Mouse (Mus musculus) CH12.LX (cell line): ENCODE data around the gene Olfr874. TPM values are rescaled to one million over a fixed set of nuclear protein-coding genes. Genes with fewer than 3 reads are reported as not detected.
A peak's percentile ranks its signal among the peaks of the same experiment; 100 is the strongest.

Source experiments
- DNase-seq: peaks from one replicate; pipeline ENCODE4 v3.0.0-alpha.2; 2013; ENCODE audit errors: extremely low read depth
- H3K27ac ChIP-seq: 2 replicates; pipeline ENCODE4 v1.5.1; 2012; ENCODE audit warnings: low read depth, mild to moderate bottlenecking, control low read depth, moderate library complexity; ENCODE audit not compliant: insufficient read depth
- H3K27me3 ChIP-seq: replicated peaks from 2 replicates; pipeline ENCODE3; 2012; ENCODE audit warnings: inconsistent platforms
- H3K36me3 ChIP-seq, 2 experiments: replicated peaks in 1 of 2; 2 replicates each; pipeline versions ENCODE3 to v1.6.1; 2012; ENCODE audit warnings: inconsistent platforms in 1 of 2, low read length in 1 of 2, mild to moderate bottlenecking in 1 of 2, mixed read lengths in 1 of 2, moderate library complexity in 1 of 2; ENCODE audit not compliant: control insufficient read depth in 1 of 2, insufficient read depth in 1 of 2
- H3K4me1 ChIP-seq, 2 experiments: 2 replicates each; pipeline ENCODE4 v1.6.1; 2012; ENCODE audit warnings: inconsistent platforms in 1 of 2, moderate library complexity in 1 of 2; ENCODE audit not compliant: insufficient read depth in 2 of 2, control insufficient read depth in 1 of 2
- H3K4me2 ChIP-seq: 2 replicates; pipeline ENCODE4 v1.6.1; 2012; ENCODE audit warnings: low read depth, mild to moderate bottlenecking, control low read depth; ENCODE audit not compliant: poor library complexity, insufficient read depth, severe bottlenecking
- H3K4me3 ChIP-seq, 3 experiments: fragments of 150-350 bp in 1 of 3; sonication (generic) in 1 of 3; replicated peaks in 1 of 3; 2 replicates each; pipeline versions ENCODE3 to v1.5.1; 2011 to 2012; ENCODE audit warnings: low read depth in 2 of 3, low read length in 2 of 3, mild to moderate bottlenecking in 2 of 3, moderate library complexity in 2 of 3, control low read depth in 1 of 3, improper control_type of control experiment in 1 of 3, inconsistent platforms in 1 of 3, mixed read lengths in 1 of 3; ENCODE audit not compliant: poor library complexity in 1 of 3
- H3K79me2 ChIP-seq: replicated peaks from 2 replicates; pipeline ENCODE4 v1.6.1; 2012; ENCODE audit warnings: mild to moderate bottlenecking, moderate library complexity; ENCODE audit not compliant: control insufficient read depth, poor library complexity, insufficient read depth, severe bottlenecking; ENCODE audit errors: extremely low read depth
- H3K9ac ChIP-seq: 2 replicates; pipeline ENCODE4 v1.6.1; 2012; ENCODE audit warnings: low read depth, mild to moderate bottlenecking, control low read depth, moderate library complexity; ENCODE audit not compliant: insufficient read depth
- H3K9me3 ChIP-seq: replicated peaks from 2 replicates; pipeline ENCODE3; 2012; ENCODE audit warnings: low read length, inconsistent platforms, mixed read lengths
- BHLHE40 ChIP-seq: IDR thresholded peaks from 2 replicates; pipeline ENCODE4 v1.6.1; 2011; ENCODE audit warnings: mild to moderate bottlenecking, low read depth, low read length, improper control_type of control experiment
- CHD2 ChIP-seq: IDR thresholded peaks from 2 replicates; pipeline ENCODE4 v1.6.1; 2011; ENCODE audit warnings: low read length, improper control_type of control experiment
- CTCF ChIP-seq, 2 experiments: IDR thresholded peaks in 1 of 2; conservative IDR thresholded peaks in 1 of 2; 2 replicates each; pipeline ENCODE4 v1.5.1; 2011 to 2012; ENCODE audit warnings: low read depth in 2 of 2, low read length in 2 of 2, improper control_type of control experiment in 1 of 2, inconsistent platforms in 1 of 2, mild to moderate bottlenecking in 1 of 2, moderate library complexity in 1 of 2
- ELF1 ChIP-seq: IDR thresholded peaks from 2 replicates; pipeline ENCODE4 v1.6.1; 2014; ENCODE audit warnings: low read depth, mild to moderate bottlenecking, inconsistent platforms, low read length, improper control_type of control experiment
- EP300 ChIP-seq: IDR thresholded peaks from 2 replicates; pipeline ENCODE4 v1.6.1; 2011; ENCODE audit warnings: low read length, improper control_type of control experiment
- ETS1 ChIP-seq: conservative IDR thresholded peaks from 2 replicates; pipeline ENCODE4 v1.6.1; 2012; ENCODE audit warnings: low read depth, mild to moderate bottlenecking, inconsistent platforms, low read length, improper control_type of control experiment, moderate library complexity
- GABPA ChIP-seq: IDR thresholded peaks from 2 replicates; pipeline ENCODE4 v1.6.1; 2012; ENCODE audit warnings: low read depth, low read length, improper control_type of control experiment, inconsistent platforms; ENCODE audit not compliant: insufficient replicate concordance
- IRF4 ChIP-seq: IDR thresholded peaks from 2 replicates; pipeline ENCODE4 v1.6.1; 2014; ENCODE audit warnings: low read depth, mild to moderate bottlenecking, inconsistent platforms, low read length, improper control_type of control experiment
- JUND ChIP-seq: conservative IDR thresholded peaks from 2 replicates; pipeline ENCODE4 v1.6.1; 2011; ENCODE audit warnings: low read depth, low read length, improper control_type of control experiment
- KAT2A ChIP-seq: IDR thresholded peaks from 2 replicates; pipeline ENCODE4 v1.6.1; 2012; ENCODE audit warnings: low read length, improper control_type of control experiment, inconsistent platforms; ENCODE audit not compliant: insufficient replicate concordance
- MAZ ChIP-seq: IDR thresholded peaks from 2 replicates; pipeline ENCODE4 v1.6.1; 2012; ENCODE audit warnings: low read depth, mild to moderate bottlenecking, inconsistent platforms, low read length, improper control_type of control experiment, moderate library complexity
- MEF2A ChIP-seq: IDR thresholded peaks from 2 replicates; pipeline ENCODE4 v1.6.1; 2014; ENCODE audit warnings: low read depth, mild to moderate bottlenecking, inconsistent platforms, low read length, improper control_type of control experiment, borderline replicate concordance
- MXI1 ChIP-seq: IDR thresholded peaks from 2 replicates; pipeline ENCODE4 v1.6.1; 2011; ENCODE audit warnings: mild to moderate bottlenecking, low read depth, low read length, improper control_type of control experiment
- MYC ChIP-seq: IDR thresholded peaks from 2 replicates; pipeline ENCODE4 v1.6.1; 2011; ENCODE audit warnings: low read depth, mild to moderate bottlenecking, improper control_type of control experiment, low read length
- NRF1 ChIP-seq: IDR thresholded peaks from 2 replicates; pipeline ENCODE4 v1.6.1; 2014; ENCODE audit warnings: low read depth, mild to moderate bottlenecking, inconsistent platforms, low read length, improper control_type of control experiment, moderate library complexity
- PAX5 ChIP-seq: IDR thresholded peaks from 2 replicates; pipeline ENCODE4 v1.6.1; 2012; ENCODE audit warnings: low read length, inconsistent platforms, mixed read lengths
- RAD21 ChIP-seq: IDR thresholded peaks from 2 replicates; pipeline ENCODE4 v1.6.1; 2011; ENCODE audit warnings: low read depth, mild to moderate bottlenecking, low read length, improper control_type of control experiment, moderate library complexity
- RCOR1 ChIP-seq: conservative IDR thresholded peaks from 2 replicates; pipeline ENCODE4 v1.6.1; 2012; ENCODE audit warnings: low read depth, mild to moderate bottlenecking, inconsistent platforms, low read length, improper control_type of control experiment
- SIN3A ChIP-seq: IDR thresholded peaks from 2 replicates; pipeline ENCODE4 v1.6.1; 2012; ENCODE audit warnings: low read length, improper control_type of control experiment, inconsistent platforms
- SMC3 ChIP-seq: IDR thresholded peaks from 2 replicates; pipeline ENCODE4 v1.6.1; 2011; ENCODE audit warnings: low read depth, low read length, improper control_type of control experiment
- TCF12 ChIP-seq: IDR thresholded peaks from 2 replicates; pipeline ENCODE4 v1.6.1; 2014; ENCODE audit warnings: low read depth, mild to moderate bottlenecking, inconsistent platforms, low read length, improper control_type of control experiment
- USF1 ChIP-seq: IDR thresholded peaks from 2 replicates; pipeline ENCODE4 v1.6.1; 2014; ENCODE audit warnings: low read depth, mild to moderate bottlenecking, inconsistent platforms, low read length, improper control_type of control experiment
- USF2 ChIP-seq: conservative IDR thresholded peaks from 2 replicates; pipeline ENCODE4 v1.6.1; 2011; ENCODE audit warnings: low read depth, low read length, improper control_type of control experiment
- ZC3H11A ChIP-seq: IDR thresholded peaks from 2 replicates; pipeline ENCODE4 v1.6.1; 2012; ENCODE audit warnings: low read depth, mild to moderate bottlenecking, inconsistent platforms, low read length, improper control_type of control experiment
- ZKSCAN1 ChIP-seq: IDR thresholded peaks from 2 replicates; pipeline ENCODE4 v1.6.1; 2012; ENCODE audit warnings: low read depth, inconsistent platforms, low read length, improper control_type of control experiment, borderline replicate concordance
- ZNF384 ChIP-seq: IDR thresholded peaks from 2 replicates; pipeline ENCODE4 v1.6.1; 2012; ENCODE audit warnings: low read depth, low read length, improper control_type of control experiment, inconsistent platforms
- dilution Hi-C: fragments of 300-500 bp; cut with MboI; formaldehyde crosslinking; loops from 2 replicates; pipeline ENCODE4 v1.14.3; 2020; ENCODE audit warnings: low sequenced_read_pairs; ENCODE audit not compliant: extremely low pct_unique_long_range_greater_than_20kb, extremely low pct_ligation_motif_present
- in situ Hi-C: fragments of 300-500 bp; cut with MboI; formaldehyde crosslinking; loops from 3 replicates; pipeline ENCODE4 v1.14.3; 2019; ENCODE audit warnings: low sequenced_read_pairs, low pct_ligation_motif_present, low pct_unique_long_range_greater_than_20kb, mixed read lengths
- polyA plus RNA-seq: library from polyadenylated mRNA; unstranded; fragments of >175 nt; gene quantifications from 2 replicates; pipeline ENCODE4 v1.2.1, GENCODE M21; 2012; ENCODE audit warnings: low read depth; ENCODE audit not compliant: insufficient read length
- total RNA-seq, 2 experiments: library from RNA; depleted of rRNA; stranded (reverse); fragments of 300-350 nt in 1 of 2; fragments of >200 nt in 1 of 2; gene quantifications; 2 replicates each; pipeline ENCODE4 v1.2.3; 2012 to 2014

Olfr874 gene
- total and polyA plus RNA-seq, 3 experiments, result not detected

- Histone ChIP-seq H3K9ac (no peak overlapping the region), H3K79me2 (no peaks in the 10 kb centered on the region), H3K4me1 (no peaks in the 10 kb centered on the region), H3K27me3 (no peaks in the 10 kb centered on the region), H3K9me3 (no peaks in the 10 kb centered on the region), H3K4me2 (no peak overlapping the region), H3K27ac (no peak overlapping the region), H3K36me3 (no peaks in the 10 kb centered on the region), H3K4me3 (no peak overlapping the region)
- in situ Hi-C loops (loop anchor here (25.0 kb wide), 1 partner anchor 185 kb away; no protein-coding TSS in a partner anchor), dilution Hi-C loops (no loop called here)
- no peak for DNase-seq
- TF ChIP-seq KAT2A (no peak), SIN3A (no peak), ZNF384 (no peak), MAZ (no peak), TCF12 (no peak), JUND (no peak), MEF2A (no peak), ELF1 (no peak), GABPA (no peak), ZKSCAN1 (no peak)
These were observed 7.1 kb downstream of the Olfr874 start for GRCm38 (mm10) chr9:37752006-37752405.

GRCm38 (mm10) chr9:37761728-37762127 lies 16.8 kb downstream of the Olfr874 start:
- no peak overlapping the region for H3K9ac ChIP-seq
- in situ Hi-C loops, result loop anchor here (25.0 kb wide), 1 partner anchor 176 kb away; no protein-coding TSS in a partner anchor
- no peak overlapping the region for H3K4me3 ChIP-seq
- H3K79me2 ChIP-seq, result no peaks in the 10 kb centered on the region
- no peak overlapping the region for H3K4me2 ChIP-seq
- no peaks in the 10 kb centered on the region for H3K9me3 ChIP-seq
- TF ChIP-seq ZC3H11A (no peak), NRF1 (no peak)
- H3K36me3 ChIP-seq, result no peaks in the 10 kb centered on the region
- dilution Hi-C loops, result no loop called here
- no peak overlapping the region for H3K27ac ChIP-seq
- H3K27me3 ChIP-seq, result no peaks in the 10 kb centered on the region
- no peaks in the 10 kb centered on the region for H3K4me1 ChIP-seq
- no peak for DNase-seq

- TF ChIP-seq BHLHE40, result no peak
- peak; percentile 80 for TF ChIP-seq SMC3
- TF ChIP-seq CHD2, result no peak
- no peak for TF ChIP-seq SIN3A
- TF ChIP-seq USF2, result no peak
- no peak for TF ChIP-seq MAZ
- no peak for TF ChIP-seq ZKSCAN1
- no peak for TF ChIP-seq GABPA
- no peak for TF ChIP-seq RCOR1
- TF ChIP-seq EP300, result no peak
- no peak for TF ChIP-seq ZC3H11A
- TF ChIP-seq CTCF (conservative IDR thresholded peaks at IDR 0.05 in 1 of 2, IDR thresholded peaks at IDR 0.05 in 1 of 2; ENCODE audit: low read depth in 2 of 2, low read length in 2 of 2), result peak; percentile 52 to 72
- TF ChIP-seq MYC, result no peak
- TF ChIP-seq IRF4, result no peak
- TF ChIP-seq RAD21, result peak; percentile 68
- no peak for TF ChIP-seq PAX5
- no peak for TF ChIP-seq MXI1
- no peak for TF ChIP-seq USF1
- no peak for TF ChIP-seq JUND
- TF ChIP-seq ETS1, result no peak
- Histone ChIP-seq H3K4me3 (no peak overlapping the region), H3K9me3 (no peaks in the 10 kb centered on the region), H3K4me2 (no peak overlapping the region), H3K27ac (no peak overlapping the region), H3K79me2 (no peaks in the 10 kb centered on the region), H3K9ac (no peak overlapping the region), H3K36me3 (no peaks in the 10 kb centered on the region), H3K27me3 (no peaks in the 10 kb centered on the region), H3K4me1 (no peaks in the 10 kb centered on the region)
- in situ Hi-C loops, result loop anchor here (25.0 kb wide), 1 partner anchor 175 kb away; no protein-coding TSS in a partner anchor
- dilution Hi-C loops, result no loop called here
- DNase-seq, result peak; percentile 54
These were observed 17.6 kb downstream of the Olfr874 start for GRCm38 (mm10) chr9:37762541-37762940.
